Mouse (Mus musculus): ENCODE results near the gene Gm20481.
"Not testable (repeated sequence)": the region's sequence is repeated elsewhere in the genome, so short reads cannot be mapped to it uniquely, and the experiment has no call there.

Gene Gm20481

GRCm38 (mm10) chr17:34951636-34952377 is 17.9 kb upstream of the Gm20481 start:
- no peak for DNase-seq

- DNase-seq = peak; percentile 81
Measured at GRCm38 (mm10) chr17:34952378-34953040, 17.2 kb upstream of the Gm20481 start.

- DNase-seq = no peak
Measured at GRCm38 (mm10) chr17:34953258-34953657, 16.5 kb upstream of the Gm20481 start.

GRCm38 (mm10) chr17:34953904-34954303 is 15.8 kb upstream of the Gm20481 start:
- DNase-seq = peak; percentile 82

- no peak for DNase-seq
Measured at GRCm38 (mm10) chr17:34954831-34955230, 14.9 kb upstream of the Gm20481 start.

GRCm38 (mm10) chr17:34955884-34956283 is 13.8 kb upstream of the Gm20481 start:
- DNase-seq = no peak

GRCm38 (mm10) chr17:34956340-34956739 is 13.4 kb upstream of the Gm20481 start:
- DNase-seq = no peak

- not testable (repeated sequence) for DNase-seq
Measured at GRCm38 (mm10) chr17:34957291-34957690, 12.4 kb upstream of the Gm20481 start.

GRCm38 (mm10) chr17:34957966-34958365 is 11.7 kb upstream of the Gm20481 start:
- DNase-seq = not testable (repeated sequence)

- not testable (repeated sequence) for DNase-seq
Measured at GRCm38 (mm10) chr17:34958734-34959129, 11.0 kb upstream of the Gm20481 start.

- DNase-seq = peak; percentile 94
Measured at GRCm38 (mm10) chr17:34959130-34959778, 10.5 kb upstream of the Gm20481 start, which contains the start of gene Hspa1b. Gene Hspa1b, minus strand, starts transcription at chr17:34959238.

GRCm38 (mm10) chr17:34959881-34960515 is 9.7 kb upstream of the Gm20481 start:
- DNase-seq = peak; percentile 67

- DNase-seq = no peak
Measured at GRCm38 (mm10) chr17:34960702-34961493, 8.8 kb upstream of the Gm20481 start.

- DNase-seq = no peak
Measured at GRCm38 (mm10) chr17:34962125-34962524, 7.6 kb upstream of the Gm20481 start.

- DNase-seq = no peak
Measured at GRCm38 (mm10) chr17:34962841-34963240, 6.9 kb upstream of the Gm20481 start.

GRCm38 (mm10) chr17:34964640-34965049 is 5.1 kb upstream of the Gm20481 start:
- peak; percentile 69 for DNase-seq

- DNase-seq = no peak
Measured at GRCm38 (mm10) chr17:34965627-34966026, 4.1 kb upstream of the Gm20481 start.

- DNase-seq = peak; percentile 3
Measured at GRCm38 (mm10) chr17:34970850-34971249, 1.1 kb downstream of the Gm20481 start.

- not testable (repeated sequence) for DNase-seq
Measured at GRCm38 (mm10) chr17:34971694-34972068, 2.0 kb downstream of the Gm20481 start.

- DNase-seq = peak; percentile 95
Measured at GRCm38 (mm10) chr17:34972069-34972749, 2.5 kb downstream of the Gm20481 start, which contains the start of the genes Hspa1a and Hspa1l. Gene Hspa1a, minus strand, starts transcription at chr17:34972156. Gene Hspa1l, plus strand, starts transcription at chr17:34972703.
